Mouse (Mus musculus): ENCODE data around the gene Amotl1.
"Not testable (repeated sequence)": the region's sequence is repeated elsewhere in the genome, so short reads cannot be mapped to it uniquely, and the experiment has no call there.

The Amotl1 gene

DNA sequence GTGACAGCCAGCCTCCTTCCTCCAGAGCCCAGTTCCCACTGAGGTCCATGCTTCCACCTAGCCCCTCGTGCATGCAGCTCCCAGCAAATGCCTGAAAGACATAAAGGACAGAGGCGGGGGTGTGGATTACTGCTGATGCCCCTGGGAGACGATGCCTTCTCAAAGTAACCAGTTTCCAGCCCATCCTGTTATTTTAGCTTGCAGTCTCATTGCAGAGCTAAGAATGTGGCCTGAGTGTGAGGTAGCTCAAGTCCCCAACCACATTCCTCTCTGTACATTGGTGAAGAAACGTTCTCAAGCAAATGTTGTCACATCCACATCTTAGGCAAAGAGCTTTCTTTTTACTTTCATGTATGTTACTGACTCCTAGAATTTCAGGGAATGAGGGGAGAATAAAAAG is at the start of gene Amotl1:
TSS of gene Amotl1 (minus strand) at position 101 of the 400 bp plus-strand sequence.
- DNase-seq (ENCODE audit: low spot score in 2 of 2) = no peak

- no peak for DNase-seq (ENCODE audit: low spot score in 2 of 2)
These were observed 44.7 kb upstream of the Amotl1 start for GRCm38 (mm10) chr9:14689376-14690108.

GRCm38 (mm10) chr9:14684363-14684762 is 39.5 kb upstream of the Amotl1 start:
- no peak for DNase-seq (ENCODE audit: low spot score in 2 of 2)

DNA sequence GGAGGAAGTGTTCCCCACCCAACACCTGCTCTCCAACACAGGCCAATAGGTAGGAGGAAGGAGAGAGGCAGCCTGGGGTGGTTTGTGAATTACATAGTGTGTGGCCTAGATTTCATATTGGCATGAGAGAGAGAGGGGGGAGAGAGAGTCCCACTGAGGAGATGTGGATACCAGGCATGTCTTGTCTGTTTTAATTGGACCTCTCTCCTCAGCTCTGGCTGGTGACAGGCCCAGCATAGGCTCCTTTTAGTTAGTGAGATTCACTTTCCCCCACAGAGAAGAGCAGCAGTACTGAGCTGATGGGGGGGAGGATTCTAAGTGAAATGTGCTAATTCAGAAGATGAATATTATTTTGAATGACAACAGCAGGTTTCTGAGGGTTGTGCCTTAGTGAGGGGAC is 37.9 kb upstream of the Amotl1 start:
- no peak for DNase-seq (ENCODE audit: low spot score in 2 of 2)

DNA sequence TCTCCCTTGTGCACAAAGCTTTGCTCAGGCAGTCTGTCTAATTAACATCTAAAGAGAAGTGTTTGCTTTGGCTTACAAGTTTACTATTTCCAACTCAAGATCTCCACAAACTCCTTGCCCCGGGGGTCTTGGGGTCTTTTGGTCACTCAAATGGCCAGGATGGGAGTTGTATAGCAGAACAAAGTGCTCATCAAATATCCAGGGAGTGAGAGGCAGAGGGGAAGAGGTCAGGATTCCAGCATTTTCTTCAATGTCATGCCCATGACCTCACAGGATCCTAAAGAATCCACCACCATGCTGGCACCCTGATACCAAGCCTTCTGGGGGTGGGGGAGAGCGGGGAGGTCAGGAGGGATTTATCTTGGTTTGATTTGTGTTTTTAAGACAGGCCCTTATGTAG is 35.7 kb upstream of the Amotl1 start:
- no peak for DNase-seq (ENCODE audit: low spot score in 2 of 2)

DNA sequence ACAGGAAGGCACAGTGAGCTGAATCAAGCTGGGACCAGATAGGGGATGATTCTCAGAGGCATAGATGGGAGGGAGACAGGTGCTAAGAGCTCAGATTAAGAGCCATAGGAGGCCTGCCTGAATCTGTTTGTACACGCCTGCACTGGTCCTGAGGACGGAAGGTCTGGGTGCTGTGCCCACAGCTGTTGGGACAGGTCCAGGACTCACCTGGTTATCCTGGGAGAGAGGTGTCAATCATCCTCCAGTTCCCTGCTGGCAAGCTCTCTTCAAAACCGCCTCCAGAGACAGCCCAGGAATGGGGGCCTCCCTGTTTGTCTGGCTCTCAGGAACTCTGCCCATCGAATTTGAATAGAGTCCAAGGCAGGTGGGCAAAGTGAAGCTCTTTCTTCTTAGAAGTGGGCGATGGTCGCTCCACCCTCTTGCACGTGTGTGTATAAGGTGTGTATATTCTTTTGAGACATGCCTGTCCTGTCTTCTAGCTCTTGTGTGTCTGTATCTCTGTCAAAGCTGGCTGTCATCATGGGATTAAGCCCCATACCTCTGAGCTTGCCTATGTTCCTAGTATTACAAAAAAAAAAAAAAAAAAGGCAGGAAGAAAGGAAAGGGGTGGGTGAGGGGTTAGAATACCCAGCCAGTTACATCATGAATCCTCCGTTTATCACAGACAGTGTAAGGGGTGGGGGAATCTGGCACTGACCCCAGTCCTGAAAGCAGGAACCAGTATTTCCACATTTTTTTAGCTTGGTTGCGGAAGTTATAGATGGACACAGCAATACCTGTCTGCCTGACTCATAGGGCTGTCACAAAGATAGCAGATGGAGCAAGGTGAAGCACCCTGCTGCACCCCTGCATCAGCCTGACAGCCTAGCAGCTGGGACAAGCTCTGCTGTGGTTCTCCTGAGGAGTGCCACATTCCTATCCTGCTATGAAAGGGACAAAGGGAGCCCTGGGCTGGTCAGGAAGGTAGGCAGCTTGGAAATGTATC is 31.1 kb upstream of the Amotl1 start:
- no peak for DNase-seq (ENCODE audit: low spot score in 2 of 2)

GRCm38 (mm10) chr9:14674506-14674905 is 29.6 kb upstream of the Amotl1 start:
- no peak for DNase-seq (ENCODE audit: low spot score in 2 of 2)

- DNase-seq (ENCODE audit: low spot score in 2 of 2) = no peak
These were observed 28.3 kb upstream of the Amotl1 start for GRCm38 (mm10) chr9:14673109-14673508.

DNA sequence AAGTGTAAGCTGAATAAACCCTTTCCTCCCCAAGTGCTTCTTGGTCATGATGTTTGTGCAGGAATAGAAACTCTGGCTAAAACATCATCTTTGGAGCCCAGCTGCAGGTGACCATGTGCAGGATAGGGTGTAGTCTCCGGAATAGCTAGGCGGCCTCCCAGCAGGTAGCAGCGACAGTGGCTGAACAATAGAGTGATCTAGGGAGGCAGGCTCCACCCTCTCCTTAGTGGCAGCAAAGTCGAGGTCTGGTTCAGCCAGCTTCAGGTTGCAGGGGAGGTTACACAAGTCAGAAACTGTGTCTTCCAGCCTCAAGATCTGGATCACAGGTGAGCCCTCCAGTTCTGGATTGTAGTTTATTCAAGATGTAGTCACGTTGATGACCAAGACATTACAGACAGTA is 27.1 kb upstream of the Amotl1 start:
- not testable (repeated sequence) for DNase-seq (ENCODE audit: low spot score in 2 of 2)

DNA sequence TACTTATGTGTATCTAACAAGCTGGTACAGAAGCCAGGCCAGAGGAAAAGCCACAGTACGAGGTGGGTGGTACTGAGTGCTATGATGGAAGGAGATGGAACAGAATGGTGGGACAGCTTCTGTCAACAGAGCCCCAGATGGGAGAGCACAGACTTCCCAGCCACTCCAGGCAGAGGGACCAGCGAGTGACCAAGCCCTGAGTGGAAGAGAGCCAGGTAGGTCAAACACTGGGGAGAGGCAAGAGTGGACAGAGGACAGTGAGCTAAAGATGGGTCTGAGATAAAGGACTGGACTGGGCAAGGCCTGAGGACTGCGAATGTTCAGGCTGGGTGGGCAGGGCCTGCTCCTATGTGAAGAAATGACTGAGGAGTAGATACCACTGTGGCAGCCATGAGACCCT is 23.5 kb upstream of the Amotl1 start:
- no peak for DNase-seq (ENCODE audit: low spot score in 2 of 2)

GRCm38 (mm10) chr9:14666071-14666470 is 21.2 kb upstream of the Amotl1 start:
- no peak for DNase-seq (ENCODE audit: low spot score in 2 of 2)

DNA sequence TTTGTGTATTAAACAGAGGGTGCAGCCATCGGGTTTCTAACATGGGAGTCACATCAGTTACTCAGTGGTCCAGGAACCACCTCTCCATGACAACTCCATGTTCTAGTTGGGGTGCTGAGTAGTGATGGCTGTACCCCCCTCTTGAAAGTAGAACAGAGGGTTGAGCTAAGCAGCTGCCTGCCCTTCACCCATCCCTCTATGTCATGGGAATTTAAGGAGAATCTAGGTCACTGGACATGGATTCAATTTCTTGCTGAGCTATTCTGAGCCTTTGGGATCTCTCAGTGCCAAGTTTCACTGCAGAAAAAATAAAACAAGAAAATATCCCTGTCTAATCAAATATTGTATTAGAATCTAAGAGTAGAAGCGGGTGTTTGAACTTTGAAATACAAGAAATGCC is 18.7 kb upstream of the Amotl1 start:
- DNase-seq (ENCODE audit: low spot score in 2 of 2) = no peak

DNA sequence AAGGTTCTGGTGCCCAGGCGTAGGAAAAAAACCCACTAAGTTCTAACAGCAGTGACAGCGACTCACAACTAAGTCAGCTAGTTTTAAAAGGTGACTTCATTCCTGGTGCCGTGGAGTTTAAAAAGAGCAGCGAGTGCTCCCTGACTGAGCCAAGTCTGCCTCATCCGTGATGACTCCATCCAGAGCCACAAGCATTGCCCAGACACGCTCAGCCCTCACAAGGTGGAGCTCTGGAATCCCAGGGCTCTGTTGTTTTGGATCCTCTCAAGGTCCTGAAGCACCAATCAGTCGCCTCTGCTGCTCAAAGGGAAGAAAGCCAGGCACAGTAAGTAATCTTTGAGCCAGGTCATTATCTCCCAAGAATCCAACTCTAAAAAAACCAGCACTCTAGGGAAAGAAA is 18.0 kb upstream of the Amotl1 start:
- no peak for DNase-seq (ENCODE audit: low spot score in 2 of 2)

GRCm38 (mm10) chr9:14662138-14662537 is 17.3 kb upstream of the Amotl1 start:
- DNase-seq (ENCODE audit: low spot score in 2 of 2) = no peak

GRCm38 (mm10) chr9:14657926-14658325 is 13.1 kb upstream of the Amotl1 start:
- DNase-seq (ENCODE audit: low spot score in 2 of 2) = peak; percentile 5 to 23

- DNase-seq (ENCODE audit: low spot score in 2 of 2) = no peak
These were observed 9.2 kb upstream of the Amotl1 start for GRCm38 (mm10) chr9:14654010-14654409.

GRCm38 (mm10) chr9:14652761-14653160 is 7.9 kb upstream of the Amotl1 start:
- DNase-seq (ENCODE audit: low spot score in 2 of 2) = no peak

GRCm38 (mm10) chr9:14647849-14648248 is 3.0 kb upstream of the Amotl1 start:
- DNase-seq (ENCODE audit: low spot score in 2 of 2) = no peak

DNA sequence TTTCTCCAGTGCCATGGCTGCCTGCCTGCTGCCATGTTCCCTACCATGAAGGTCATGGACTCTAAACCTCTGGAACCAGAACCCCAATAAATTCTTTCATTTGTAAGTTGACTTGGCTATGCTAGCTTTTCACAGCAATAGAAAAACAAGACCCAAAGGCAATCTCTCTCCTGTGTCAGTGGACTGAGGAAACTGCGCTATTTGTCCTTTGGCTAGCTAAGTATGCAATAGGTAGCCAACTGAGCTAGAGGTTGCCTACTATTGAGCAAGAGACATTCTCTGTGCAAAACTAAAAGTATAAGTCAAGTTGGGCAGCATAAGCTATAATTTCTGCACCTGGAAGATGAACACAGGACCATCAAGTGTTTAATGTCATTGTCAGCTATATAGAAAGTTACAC is 1.8 kb upstream of the Amotl1 start:
- no peak for DNase-seq (ENCODE audit: low spot score in 2 of 2)

GRCm38 (mm10) chr9:14646061-14646460 is 1.2 kb upstream of the Amotl1 start:
- no peak for DNase-seq (ENCODE audit: low spot score in 2 of 2)

DNA sequence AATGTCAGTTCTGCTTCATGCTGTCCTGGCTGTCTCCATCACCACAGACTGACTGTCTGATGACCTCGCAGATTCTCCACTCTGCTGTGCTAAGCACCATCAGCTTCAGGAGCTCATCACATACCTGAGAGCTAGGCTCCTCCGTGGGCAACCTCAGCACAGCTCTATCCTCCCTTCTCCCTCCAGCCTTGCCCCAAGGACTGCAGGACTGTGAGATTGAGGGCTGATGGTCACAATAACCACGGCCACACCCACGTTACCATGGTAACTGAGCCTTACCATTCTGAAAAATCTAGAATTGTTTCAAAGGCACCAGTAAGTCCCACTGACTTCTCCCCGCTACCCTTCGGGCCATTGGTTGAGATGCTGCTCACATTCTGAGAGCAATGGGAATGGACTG is 1.5 kb downstream of the Amotl1 start:
- DNase-seq (ENCODE audit: low spot score in 2 of 2) = no peak

DNA sequence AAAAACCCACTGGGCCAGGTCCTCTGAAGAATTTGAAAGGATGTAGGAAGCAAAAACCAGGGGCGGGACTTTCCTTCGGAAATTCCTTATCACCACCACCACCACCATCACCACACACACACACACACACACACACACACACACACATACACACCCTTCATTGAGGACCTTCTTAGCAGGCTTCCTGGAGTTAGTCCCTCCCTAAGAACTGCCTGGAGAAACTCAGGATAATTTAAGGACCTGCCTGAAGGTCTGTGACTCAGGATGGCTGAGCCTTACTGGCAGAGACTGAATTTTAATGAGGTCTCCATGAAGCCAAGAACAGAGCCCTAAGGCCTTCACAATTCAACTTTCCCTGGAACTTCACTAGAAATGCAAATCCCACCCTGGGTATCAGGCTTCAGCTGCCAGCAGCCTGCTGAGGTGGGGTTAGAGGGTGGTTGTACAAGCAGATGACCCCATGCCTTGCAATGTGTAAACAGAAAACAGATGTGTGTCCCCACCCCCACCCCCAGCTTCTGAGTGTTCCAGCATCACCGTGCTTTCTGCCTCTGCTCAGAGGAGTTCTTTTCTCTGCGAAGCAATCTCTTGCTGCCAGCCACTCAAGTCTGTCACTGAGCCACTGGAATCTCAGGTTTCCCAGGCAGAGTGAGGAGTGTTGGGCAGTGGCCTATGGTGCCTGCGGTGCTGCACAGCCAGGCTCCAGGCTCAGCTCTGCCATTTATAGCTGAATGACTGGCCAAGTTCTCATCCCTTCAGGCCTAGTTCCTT is 2.4 kb downstream of the Amotl1 start:
- DNase-seq (ENCODE audit: low spot score in 2 of 2) = no peak
